ENCODE assay signal across 8 mouse cellular contexts in genomic region chr2:29621163-29621562, GRCm38 (mm10). TPM values are rescaled to one million over a fixed set of nuclear protein-coding genes. Genes with fewer than 3 reads are reported as not detected.
DNase-seq lines count a peak whose midpoint lies in the region; ATAC-seq lines count a peak whose summit lies in the region.

No protein-coding gene starts in this region.

- peak; percentile 53 for DNase-seq in gastrocnemius, adult 18-20 months (ENCODE audit: low spot score)
- DNase-seq in gastrocnemius, postnatal 4 days (ENCODE audit: low spot score in 2 of 2), result no peak
- peak; percentile 64 for DNase-seq in A20 (ENCODE audit: low read depth, low spot score)
- DNase-seq in forebrain, embryonic 14.5 days (ENCODE audit: low spot score), result no peak
- DNase-seq in liver, embryonic 11.5 days (ENCODE audit: low spot score), result no peak
- DNase-seq in urinary bladder, postnatal 14 days (ENCODE audit: low spot score), result no peak
- no peak for DNase-seq in layer of hippocampus, adult 11-12 months (ENCODE audit: low spot score)

- peaks cover 13% of the 10 kb centered on the region for H3K4me1 ChIP-seq in forebrain, embryonic 14.5 days (ENCODE audit: control insufficient read depth, insufficient read depth, low read length)
- peaks cover 50% of the 10 kb centered on the region for H3K4me1 ChIP-seq in liver, embryonic 11.5 days (replicated peaks; ENCODE audit: control insufficient read depth, insufficient read depth, low read length)

- H3K4me3 ChIP-seq in forebrain, embryonic 14.5 days (ENCODE audit: low read depth, low read length), result peak overlapping the region; percentile 73
- peak overlapping the region; percentile 88 for H3K4me3 ChIP-seq in liver, embryonic 11.5 days (ENCODE audit: low read depth, low read length)

- 83% methylated on average over 10 of the region's 10 CpGs for WGBS in forebrain, embryonic 14.5 days
- 75% methylated on average over 10 of the region's 10 CpGs for WGBS in liver, embryonic 11.5 days

- ATAC-seq in forebrain, embryonic 14.5 days, result no peak
- no peak for ATAC-seq in liver, embryonic 11.5 days (replicated peaks; ENCODE audit: low FRiP score)
- no peak for ATAC-seq in monocyte, adult 5-6 weeks (replicated peaks; ENCODE audit: insufficient number of reproducible peaks, low FRiP score, low TSS enrichment, poor library complexity, severe bottlenecking)

- H3K27me3 ChIP-seq in forebrain, embryonic 14.5 days (replicated peaks; ENCODE audit: control insufficient read depth, insufficient read depth, low read length), result no peaks in the 10 kb centered on the region
- H3K27me3 ChIP-seq in liver, embryonic 11.5 days (replicated peaks; ENCODE audit: control insufficient read depth, insufficient read depth, low read length), result no peaks in the 10 kb centered on the region

- peak overlapping the region; percentile 75 for H3K4me2 ChIP-seq in forebrain, embryonic 14.5 days (ENCODE audit: low read length)
- H3K4me2 ChIP-seq in liver, embryonic 11.5 days, result peak overlapping the region; percentile 78

- H3K36me3 ChIP-seq in forebrain, embryonic 14.5 days (ENCODE audit: control insufficient read depth, insufficient read depth, low read length), result no peaks in the 10 kb centered on the region
- no peaks in the 10 kb centered on the region for H3K36me3 ChIP-seq in liver, embryonic 11.5 days (ENCODE audit: control insufficient read depth, insufficient read depth, low read length)

- peak overlapping the region; percentile 91 for H3K9ac ChIP-seq in forebrain, embryonic 14.5 days (ENCODE audit: low read length)
- H3K9ac ChIP-seq in liver, embryonic 11.5 days (ENCODE audit: low read depth, low read length), result peak overlapping the region; percentile 93; the same call in 1 of the 2 replicates

- no peak overlapping the region for H3K27ac ChIP-seq in forebrain, embryonic 14.5 days (ENCODE audit: low read depth, low read length)
- no peak overlapping the region for H3K27ac ChIP-seq in liver, embryonic 11.5 days (ENCODE audit: low read depth, low read length)

- H3K9me3 ChIP-seq in forebrain, embryonic 14.5 days (replicated peaks; ENCODE audit: control insufficient read depth, low read length), result no peaks in the 10 kb centered on the region
- no peaks in the 10 kb centered on the region for H3K9me3 ChIP-seq in liver, embryonic 11.5 days (ENCODE audit: control insufficient read depth, low read length)

RNA-seq across cellular contexts. Expression of gene Rapgef1, which starts 1.6 kb away (rescaled TPM):
- total RNA-seq in gastrocnemius, adult 18-20 months (2021), result 100 to 1,000 TPM; 137 to 155 TPM
- 100 to 1,000 TPM; 110 to 121 TPM for total RNA-seq in gastrocnemius, postnatal 4 days (2021)
- 17.3 and 19.9 TPM in 2 replicates for polyA plus RNA-seq in forebrain, embryonic 14.5 days (2014; fragmentation: Nextera tagmentation; extraction: Ambion mirVana)
- polyA plus RNA-seq in liver, embryonic 11.5 days (2014; fragmentation: Nextera tagmentation; extraction: Ambion mirVana), result 15.2 and 16.5 TPM in 2 replicates
- 62.3 to 108 TPM (median 83.0 TPM) in 3 replicates for total RNA-seq in monocyte, adult 5-6 weeks (2017)

Comparison
In these comparisons a context has a peak if more than half of its experiments do, and no peak if none do; other contexts are left out.
1. DNase-seq: peak in gastrocnemius, adult 18-20 months (single experiment) and A20 (single experiment); none in gastrocnemius, postnatal 4 days (0 of 2), forebrain, embryonic 14.5 days (single experiment), liver, embryonic 11.5 days (single experiment), urinary bladder, postnatal 14 days (single experiment) and layer of hippocampus, adult 11-12 months (single experiment).